Mouse (Mus musculus): Measurements from ENCODE around the gene Ovol2.

DNA sequence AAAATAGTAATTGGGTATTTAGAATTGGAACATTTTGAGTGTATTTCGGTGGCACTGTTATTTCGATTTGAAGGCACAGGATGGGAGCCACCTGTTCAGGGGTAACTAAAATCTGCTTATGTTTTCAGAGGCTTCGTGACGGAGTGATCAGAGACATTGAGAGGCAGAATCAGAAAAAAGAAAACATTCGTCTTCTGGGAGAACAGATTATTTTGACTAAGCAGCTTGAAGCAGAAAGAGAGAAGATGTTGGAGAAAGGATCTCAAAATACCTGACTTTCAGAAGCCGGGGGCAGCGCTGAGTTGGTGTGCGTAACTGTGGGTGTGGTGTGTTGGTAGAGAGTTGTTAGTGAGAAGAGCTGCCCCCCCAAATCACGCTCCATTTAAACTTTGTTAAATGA is 41.1 kb upstream of the Ovol2 start:
- no peak for TF ChIP-seq CTCF (IDR thresholded peaks at IDR 0.05; ENCODE audit: low read depth, low read length)
- TF ChIP-seq GATA1 (IDR thresholded peaks at IDR 0.05; ENCODE audit: borderline replicate concordance, low read length): no peak
